Mouse (Mus musculus): ENCODE data around the gene Cass4.

Cass4 gene

GRCm38 (mm10) chr2:172481654-172482385 lies 88.2 kb downstream of the Cass4 start:
- no peak for DNase-seq (ENCODE audit: low spot score in 2 of 2)

Data from right cerebral cortex, postnatal 36 days (tissue).